Mouse (Mus musculus) megakaryocyte progenitor cell, adult 5-6 weeks (primary cell): ENCODE results near the gene Ankrd36. TPM values are rescaled to one million over a fixed set of nuclear protein-coding genes. Genes with fewer than 3 reads are reported as not detected.
A peak's percentile ranks its signal among the peaks of the same experiment; 100 is the strongest.
"Not testable (repeated sequence)": the region's sequence is repeated elsewhere in the genome, so short reads cannot be mapped to it uniquely, and the experiment has no call there.

ENCODE experiments used
- ATAC-seq: replicated peaks from 2 replicates; pipeline ENCODE4 v1.8.0; 2016; ENCODE audit warnings: mild to moderate bottlenecking, moderate TSS enrichment, inconsistent platforms; ENCODE audit not compliant: poor library complexity
- total RNA-seq, 2 experiments: library from RNA; stranded (forward) in 1 of 2; stranded (reverse) in 1 of 2; fragments of 157-497, 149-512 nt in 1 of 2; fragments of 200-1000 nt in 1 of 2; gene quantifications; 2 replicates each; pipeline versions ENCODE4 v1.2.3 to v1.2.4; 2015 to 2017

Gene Ankrd36
- total RNA-seq (2015), result not detected in 2 replicates
- total RNA-seq (2017), result 0.10 TPM in 1 of 2 replicates, not detected in the other

DNA sequence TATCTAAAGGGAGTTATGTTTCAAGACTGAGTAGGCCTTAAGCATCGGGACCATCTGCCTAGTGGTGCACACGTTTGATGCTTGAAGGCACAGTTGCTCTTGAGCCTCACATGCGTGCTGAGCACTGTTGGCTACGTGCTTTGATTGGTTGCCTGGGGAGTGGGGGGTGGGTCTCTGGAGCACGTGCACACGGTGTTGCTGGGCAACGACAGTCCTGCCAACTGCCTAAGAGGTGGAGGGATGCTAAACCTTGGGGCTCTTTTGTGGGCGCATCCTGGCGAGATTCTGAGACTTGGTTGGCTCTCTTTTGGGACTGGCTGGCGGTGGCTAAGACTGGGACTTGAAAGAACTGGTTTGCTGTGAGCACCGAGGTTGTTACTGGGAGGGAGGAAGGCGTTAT lies at the start of gene Ankrd36:
TSS of gene Ankrd36 (plus strand) at position 211 of the 400 bp plus-strand sequence.
- ATAC-seq, result no peak

DNA sequence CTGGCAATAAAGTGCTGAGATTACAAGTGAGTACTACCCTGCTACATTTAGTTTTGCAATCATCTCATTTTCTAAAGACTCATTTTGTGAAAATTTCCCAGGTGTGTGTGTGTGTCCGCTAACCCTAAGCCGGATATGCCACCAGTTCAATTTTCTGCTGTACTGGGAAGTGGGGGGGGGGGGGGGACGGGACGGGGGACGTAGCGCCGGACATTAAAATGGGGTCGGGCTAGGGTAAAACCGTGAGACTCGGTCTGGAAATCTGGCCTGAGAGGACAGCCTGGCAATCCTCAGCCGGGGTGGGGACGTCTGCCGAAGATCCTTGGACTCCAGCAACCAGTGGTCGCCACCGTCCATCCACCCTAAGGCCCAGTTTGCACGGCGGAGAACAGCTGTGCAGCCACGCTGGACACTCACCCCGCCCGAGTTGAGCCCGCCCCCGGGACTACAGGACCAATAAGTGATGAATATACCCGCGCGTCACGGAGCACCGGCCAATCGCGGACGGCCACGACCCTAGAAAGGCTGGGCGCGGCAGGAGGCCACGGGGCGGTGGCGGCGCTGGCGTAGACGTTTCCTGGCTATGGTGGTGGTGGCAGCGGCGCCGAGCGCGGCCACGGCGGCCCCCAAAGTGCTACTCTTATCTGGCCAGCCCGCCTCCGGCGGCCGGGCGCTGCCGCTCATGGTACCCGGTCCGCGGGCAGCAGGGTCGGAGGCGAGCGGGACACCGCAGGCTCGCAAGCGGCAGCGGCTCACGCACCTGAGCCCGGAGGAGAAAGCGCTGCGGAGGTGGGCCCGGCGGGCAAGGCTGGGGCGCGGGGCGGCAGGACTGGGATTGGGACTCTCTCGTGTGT lies 48.8 kb upstream of the Ankrd36 start, which contains the start of gene Xbp1:
TSS of gene Xbp1 (plus strand) at position 248 of the 854 bp plus-strand sequence.
- peak; percentile 87 for ATAC-seq

DNA sequence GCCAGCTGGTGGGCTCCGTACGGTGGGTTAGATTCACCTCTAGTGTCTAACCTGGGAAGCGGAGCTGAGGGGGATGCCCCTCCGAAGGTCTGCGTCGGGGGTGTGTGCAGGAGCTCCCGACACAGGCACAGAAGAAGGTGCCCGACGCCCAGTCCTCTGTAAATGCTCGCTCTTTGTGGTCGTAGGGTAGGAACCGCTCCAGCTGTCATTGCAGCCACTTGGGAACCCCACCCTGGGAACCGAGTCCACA lies 48.3 kb upstream of the Ankrd36 start:
- ATAC-seq, result no peak; the same call in 1 of the 2 replicates

DNA sequence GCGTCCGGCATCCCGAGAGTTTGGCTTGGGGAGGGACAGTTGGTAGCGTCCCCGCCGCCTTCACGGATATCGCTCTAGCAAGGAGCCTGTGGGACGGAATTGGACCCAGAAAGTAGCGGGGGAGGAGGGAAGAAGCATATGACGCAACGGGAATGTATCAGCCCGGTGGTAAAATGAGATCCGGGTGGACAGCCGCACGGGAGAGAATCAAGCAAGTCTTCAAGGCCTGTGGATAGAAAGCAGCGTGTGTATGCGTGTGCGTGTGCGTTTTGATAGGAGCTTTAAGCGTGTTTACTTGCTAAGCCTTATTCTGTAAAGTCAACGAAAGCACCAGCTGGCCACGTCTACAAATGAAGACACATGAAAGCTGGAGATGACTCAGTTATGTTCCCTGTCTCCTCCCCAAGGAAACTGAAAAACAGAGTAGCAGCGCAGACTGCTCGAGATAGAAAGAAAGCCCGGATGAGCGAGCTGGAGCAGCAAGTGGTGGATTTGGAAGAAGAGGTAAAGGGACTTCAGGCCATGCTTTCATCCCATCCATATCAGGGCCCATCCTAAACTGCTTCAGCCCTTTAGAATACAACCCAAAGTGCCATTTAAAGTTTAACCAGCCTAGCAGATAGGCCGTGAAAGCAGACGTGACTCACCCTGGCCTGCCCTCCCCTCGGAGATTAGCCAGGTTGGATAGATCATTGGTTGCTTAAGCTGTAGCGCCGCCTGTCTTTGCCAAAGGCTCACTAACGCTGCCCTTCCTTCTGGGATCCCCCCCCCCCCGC lies 47.8 kb upstream of the Ankrd36 start:
- ATAC-seq, result peak; percentile 76

DNA sequence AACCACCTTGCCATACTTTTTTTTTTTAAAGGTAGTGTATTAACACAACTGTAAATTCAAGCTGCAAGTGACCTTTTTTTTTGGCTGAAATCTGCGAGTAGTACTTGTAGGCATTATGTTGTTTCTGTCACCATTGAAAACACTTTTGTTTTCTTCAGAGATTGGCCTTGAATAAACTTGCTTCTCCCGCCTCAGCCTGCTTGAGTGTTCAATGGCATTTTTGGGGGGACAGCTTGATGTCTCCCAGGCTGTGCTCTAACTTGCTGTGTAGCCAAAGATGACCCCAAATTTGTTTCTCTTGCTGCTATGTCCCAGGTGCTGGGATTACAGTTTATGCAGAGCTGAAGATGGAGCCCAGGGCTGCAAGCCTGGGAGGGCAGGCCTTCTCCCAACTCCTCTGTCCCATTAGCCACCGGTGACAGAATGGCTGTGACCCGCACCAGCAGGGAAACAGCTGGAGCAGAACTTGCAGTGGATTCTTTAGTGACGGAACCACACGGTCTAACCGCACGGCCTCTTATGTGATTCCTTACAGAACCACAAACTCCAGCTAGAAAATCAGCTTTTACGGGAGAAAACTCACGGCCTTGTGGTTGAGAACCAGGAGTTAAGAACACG lies 46.6 kb upstream of the Ankrd36 start:
- ATAC-seq, result no peak

DNA sequence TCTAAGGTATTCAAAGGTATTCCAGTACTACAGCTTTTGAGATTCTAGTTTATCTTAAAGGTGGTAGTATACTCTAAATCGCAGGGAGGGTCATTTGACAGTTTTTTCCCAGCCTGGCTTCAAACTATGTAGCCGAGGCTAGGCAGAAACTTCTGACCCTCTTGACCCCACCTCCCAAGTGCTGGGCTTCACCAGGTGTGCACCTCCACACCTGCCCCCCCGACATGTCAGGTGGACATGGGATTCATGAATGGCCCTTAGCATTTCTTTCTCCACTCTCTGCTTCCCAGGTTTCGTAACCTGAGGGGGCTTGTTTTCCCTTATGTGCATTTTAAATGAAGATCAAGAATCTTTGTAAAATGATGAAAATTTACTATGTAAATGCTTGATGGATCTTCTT lies 44.1 kb upstream of the Ankrd36 start:
- no peak for ATAC-seq

DNA sequence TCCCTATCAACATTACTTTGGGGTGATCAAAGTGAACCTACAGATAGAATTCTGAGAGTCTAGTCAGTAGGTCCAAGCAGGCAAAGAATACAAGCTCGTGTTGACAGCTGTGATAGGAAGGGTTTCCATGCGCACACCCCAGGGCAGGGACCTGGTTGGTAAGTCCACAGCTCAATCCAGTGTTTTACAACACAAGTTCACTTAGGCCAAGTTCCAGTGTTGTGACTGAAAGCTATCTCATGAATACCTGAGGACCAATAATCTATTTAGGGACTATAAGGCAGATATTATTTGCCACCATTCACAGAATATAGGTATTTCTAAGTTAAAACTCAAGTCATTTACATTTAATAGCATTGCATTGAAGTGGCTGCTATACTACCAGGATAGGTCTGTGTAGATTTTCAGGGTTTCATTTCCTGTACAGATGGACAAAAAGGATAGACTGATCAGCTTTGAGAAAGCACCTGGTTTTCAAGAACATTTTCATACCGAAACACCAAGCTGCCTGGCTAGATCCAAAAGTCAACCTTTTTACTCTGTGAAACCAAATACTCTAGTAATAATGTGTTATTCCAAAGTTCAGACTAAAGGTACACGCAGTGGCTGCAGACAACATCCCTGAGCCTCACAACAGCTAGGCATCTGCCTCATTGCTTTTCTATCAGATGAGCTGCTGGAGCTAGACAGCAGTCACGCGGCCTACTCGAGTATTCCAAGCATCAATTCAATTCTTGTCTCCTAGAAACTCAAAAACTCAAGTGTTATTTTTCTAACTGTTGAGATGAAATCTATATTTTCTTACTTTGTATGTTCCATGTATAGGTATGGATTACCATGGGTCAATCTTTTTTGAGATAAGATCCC lies 42.7 kb upstream of the Ankrd36 start:
- ATAC-seq, result no peak

DNA sequence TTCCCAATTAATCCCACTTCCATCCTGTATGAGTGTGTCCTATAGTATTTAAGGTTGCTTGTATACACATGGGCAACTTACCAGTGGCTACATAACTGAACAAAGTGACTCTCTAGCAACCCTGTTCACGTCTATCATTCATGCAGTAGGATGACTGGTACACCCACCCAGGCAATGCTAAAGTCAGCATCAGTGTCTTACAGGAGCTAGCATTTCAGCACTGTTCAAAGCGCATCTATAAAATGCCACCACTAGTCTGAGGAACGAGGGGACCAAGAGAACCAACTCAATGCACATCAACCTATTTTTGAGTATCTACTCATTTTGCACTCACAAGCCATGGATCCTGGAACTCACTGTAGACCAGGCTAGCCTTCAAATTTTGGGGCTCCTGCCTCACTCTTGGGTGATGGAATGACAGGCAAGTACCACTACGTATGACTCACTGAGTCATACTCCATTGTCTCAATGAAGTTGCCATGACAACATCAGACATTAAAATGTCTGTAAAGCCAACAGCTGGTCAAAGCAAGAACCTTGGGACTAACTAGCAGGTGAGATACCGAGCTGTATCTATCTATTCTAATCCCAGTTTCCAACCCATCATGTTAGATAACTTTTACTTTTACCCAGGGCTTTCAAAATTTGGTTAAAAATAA lies 41.5 kb upstream of the Ankrd36 start:
- no peak; the same call in 1 of the 2 replicates for ATAC-seq

DNA sequence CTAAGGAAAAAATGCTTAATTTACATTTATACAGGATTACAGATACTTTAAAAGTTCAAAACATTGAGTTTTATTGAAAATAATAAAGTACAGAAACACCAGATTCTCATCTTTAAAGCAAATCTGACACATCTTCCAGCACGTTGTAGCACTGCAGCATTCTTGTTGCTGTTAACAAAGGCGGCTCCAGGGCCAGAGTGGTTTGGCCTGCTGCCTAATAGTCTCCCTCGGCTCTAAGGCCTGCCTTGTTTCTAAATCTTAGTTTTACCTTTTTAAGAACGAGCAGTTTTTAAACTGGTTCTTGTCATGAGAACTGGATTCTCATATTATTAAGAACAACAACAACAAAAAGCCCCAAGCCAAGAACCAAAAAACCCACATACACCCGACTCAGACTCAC lies 40.6 kb upstream of the Ankrd36 start:
- ATAC-seq, result no peak

DNA sequence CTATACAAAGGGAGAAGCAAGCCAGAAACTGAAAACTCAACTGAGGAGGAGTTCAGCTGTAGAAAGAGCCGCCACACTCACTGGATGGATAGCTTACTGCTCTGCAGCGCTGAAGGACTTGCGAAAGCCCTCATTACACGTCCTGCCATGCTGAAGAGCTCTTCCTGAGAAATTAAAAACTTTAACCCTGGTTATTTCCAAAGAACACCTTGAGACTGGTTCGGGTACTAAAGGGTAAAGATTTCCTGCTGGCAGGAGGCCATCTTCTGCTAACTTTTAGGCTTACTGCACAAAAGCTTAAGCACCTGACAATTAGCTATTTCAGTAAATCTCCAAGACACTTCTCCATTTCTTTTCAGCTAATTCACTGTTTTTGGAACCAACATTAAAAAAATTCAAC lies 39.3 kb upstream of the Ankrd36 start:
- peak; percentile 13; the same call in 1 of the 2 replicates for ATAC-seq

DNA sequence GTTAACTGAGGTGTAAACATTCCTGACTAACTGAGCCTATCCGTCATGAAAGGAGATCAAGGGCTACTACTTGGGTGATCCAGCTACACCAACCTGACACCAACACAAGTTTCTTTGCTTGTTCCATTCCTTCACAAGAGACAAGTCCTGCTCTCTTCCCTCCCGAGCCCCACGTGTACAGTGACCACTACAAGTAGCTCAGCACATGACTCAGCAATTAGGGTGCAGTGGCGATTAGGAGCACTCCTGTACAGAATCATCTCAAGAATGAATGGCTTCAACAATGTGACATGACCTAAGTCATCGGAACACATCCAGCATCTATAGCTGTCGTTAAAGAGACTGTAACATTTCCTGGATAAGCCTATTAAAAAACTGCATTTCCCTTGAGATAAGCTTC lies 38.8 kb upstream of the Ankrd36 start:
- ATAC-seq, result peak; percentile 43

DNA sequence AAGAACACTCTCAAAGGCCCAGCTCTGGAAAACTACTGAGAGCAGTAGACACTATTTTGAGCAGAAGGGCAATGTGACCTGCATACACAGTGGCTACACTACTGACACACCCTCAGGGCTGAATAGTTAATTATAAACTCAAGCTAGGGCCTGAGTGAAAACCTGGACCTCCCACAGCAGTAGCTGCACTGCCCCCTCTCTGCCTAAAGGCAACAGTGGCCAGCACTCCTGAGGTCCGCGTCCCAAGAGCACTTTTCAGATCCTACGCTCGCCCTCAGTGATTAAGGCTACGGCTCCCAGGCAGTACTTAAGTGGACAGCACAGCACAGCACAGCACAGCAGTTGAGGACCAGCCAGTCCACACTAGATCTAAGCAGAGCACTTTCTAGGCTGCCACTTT lies 36.4 kb upstream of the Ankrd36 start:
- no peak for ATAC-seq

DNA sequence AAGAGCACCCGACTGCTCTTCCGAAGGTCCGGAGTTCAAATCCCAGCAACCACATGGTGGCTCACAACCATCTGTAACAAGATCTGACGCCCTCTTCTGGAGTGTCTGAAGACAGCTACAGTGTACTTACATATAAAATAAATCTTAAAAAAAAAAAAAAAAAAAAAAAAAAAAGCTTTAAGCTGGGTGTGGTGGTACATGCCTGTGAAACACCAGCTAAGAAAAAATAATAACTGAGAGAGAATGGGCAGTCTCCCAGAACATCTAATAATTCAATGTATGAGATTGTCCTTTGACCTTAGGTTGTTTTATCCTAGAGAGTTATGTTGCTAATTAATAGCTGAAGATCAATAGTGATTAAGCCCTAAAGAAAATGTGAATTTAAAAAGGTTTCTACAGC lies 32.0 kb upstream of the Ankrd36 start:
- not testable (repeated sequence) for ATAC-seq

DNA sequence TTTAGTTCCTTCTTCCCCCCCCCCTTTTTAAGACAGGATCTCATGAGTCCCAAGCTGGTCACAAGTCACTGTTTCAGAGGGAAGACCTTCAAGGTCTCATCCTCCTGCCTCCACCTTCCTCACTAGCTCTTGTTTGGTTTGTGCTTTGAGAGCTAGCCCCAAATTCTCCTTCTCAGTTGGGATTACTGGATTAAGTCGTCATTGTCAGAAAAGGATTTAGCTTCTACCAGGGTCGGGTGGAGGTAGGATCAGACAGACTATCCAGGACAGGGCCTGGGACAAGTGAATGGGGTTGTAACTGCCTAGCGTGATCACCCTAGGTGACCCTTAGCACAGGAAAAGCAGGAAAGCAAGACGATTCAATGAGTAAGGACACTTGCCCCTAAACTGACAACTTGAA lies 29.2 kb upstream of the Ankrd36 start:
- ATAC-seq, result no peak

DNA sequence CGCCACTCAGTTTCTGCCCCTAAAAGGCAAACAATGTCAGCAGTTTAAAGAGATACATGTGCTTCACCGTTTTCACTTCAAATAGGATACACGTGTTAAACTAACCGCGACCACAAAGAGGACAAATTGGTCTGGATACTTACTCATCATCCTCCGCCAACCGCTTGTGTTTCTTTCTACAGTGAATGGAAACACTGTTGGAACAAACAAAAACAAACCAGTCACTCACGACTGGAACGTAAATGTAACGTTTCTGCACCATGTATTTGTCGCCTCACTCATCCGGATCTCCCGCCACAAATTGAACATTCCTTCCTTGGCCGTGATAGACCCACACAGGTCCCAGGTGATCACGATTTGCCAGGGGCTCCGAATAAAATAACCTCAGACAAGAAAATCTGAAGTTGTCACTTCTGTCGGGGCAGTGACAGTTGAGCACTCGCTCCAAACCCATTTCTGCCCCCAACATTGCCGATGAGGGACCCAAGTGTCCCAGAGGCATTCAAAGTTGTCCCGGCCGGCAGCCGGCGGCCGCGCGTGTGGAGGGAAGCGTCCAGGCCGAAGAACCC lies 28.2 kb upstream of the Ankrd36 start:
- peak; percentile 10; the same call in 1 of the 2 replicates for ATAC-seq

DNA sequence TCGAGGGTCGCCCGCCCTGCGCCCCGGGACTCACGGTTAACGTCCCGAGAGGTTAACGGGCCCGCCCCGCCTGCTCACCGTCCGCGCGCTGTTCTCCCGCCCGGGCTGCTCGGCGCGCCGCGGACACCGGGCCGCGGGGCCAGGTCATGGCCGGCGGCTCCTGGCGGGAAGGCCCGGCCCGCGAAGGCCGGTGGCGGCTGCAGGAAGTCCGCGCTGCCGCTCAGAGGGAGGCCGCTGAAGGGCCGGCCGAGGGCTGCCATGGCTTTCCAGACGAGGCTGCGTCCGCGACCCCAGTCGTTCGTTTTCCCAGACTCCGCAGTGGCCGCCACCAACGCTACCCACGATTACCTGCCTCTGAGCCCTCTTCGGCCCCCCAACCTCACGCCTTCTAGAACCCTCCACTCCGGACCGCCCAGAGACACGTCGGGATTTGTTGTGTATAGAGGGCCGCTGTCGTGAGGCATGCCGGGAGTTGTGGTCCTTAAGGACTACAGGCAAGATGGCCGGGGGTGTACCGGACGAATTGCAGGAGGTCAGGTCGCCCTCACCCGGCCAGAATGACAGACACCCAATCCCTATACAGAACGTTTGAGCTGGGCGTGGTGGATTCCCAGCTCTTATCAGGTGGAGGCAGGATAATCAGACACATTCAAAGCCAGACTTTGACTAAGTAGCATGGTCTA lies 27.5 kb upstream of the Ankrd36 start, which contains the start of gene Ccdc117:
TSS of gene Ccdc117 (minus strand) at position 389 of the 683 bp plus-strand sequence.
- peak; percentile 97 for ATAC-seq

DNA sequence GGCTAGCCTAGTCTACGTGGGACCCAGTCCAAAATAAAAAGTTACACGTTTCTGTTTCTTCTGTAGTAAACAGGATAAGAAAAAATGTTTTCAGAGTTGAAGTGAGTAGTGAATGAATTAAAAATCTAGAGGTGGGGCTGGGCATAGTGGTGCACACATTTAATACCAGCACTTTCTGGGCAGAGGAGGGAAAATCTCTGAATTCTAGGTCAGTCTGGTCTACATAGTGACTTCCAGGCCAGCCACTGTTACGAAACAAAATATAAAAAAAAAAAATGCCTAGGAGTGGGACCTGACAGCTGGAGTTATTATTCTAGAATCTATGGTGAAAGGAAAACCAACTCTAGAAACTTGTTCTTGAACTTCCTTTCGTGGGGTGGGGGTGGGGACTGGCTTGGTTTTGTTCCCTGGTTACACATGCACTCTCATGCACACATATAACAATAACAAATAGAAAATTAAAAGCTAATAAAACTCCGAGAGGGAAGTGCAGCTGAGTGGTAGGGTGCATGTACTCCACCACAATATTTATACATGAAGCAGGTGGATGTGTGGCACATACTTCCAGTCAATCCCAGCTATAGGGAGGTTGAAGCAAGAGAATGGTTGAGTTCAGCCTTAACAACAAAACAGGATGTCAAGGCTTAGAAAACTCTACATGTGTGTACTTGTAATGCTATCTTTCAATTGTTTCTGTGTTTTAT lies 26.9 kb upstream of the Ankrd36 start:
- peak; percentile 17; the same call in 1 of the 2 replicates for ATAC-seq

DNA sequence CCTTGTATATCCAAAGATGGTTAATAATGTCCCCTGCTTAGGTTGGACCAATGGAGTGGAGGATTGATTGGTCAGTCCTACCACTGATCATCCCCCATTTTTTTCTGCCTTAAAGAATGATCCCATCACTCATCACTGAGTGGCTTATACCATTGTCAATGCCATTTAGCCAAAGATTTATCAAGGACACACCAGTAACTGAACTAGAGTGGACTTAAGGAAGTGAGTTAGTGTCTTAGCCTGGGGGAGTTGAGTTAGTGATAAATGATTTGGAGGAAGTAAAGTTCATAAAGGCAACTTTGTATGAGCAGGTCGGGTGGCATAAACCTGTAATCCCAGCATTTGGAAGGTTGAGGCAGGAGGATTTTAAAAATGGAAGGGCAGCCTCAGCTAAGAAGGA lies 26.2 kb upstream of the Ankrd36 start:
- ATAC-seq, result no peak
